Mouse (Mus musculus) heart, adult 9 months (tissue): ENCODE results near the gene Atp2c2.

Experiments used
- DNase-seq, 2 experiments: peaks; one replicate each; pipeline ENCODE4 v3.0.0; 2022; ENCODE audit warnings: low spot score in 2 of 2

The Atp2c2 gene

DNA sequence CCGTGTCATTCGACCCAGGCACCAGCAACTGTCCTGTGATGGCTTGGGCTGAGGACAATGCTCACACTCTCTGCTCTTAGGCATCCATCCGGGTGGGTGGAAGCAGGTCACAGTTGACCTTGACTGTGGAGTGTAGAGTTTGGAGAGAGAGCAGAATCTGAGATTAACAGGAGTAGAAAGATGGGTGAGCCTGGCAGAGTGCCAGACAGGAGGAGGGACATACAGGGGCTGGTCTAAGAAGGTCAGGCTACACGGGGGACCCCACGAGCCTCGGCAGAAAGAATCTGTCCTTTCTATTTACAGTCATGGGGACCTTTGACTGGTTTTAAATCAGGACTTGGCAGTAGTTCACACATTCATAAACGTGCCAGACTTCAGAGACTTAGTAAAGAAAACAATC is 3.2 kb downstream of the Atp2c2 start:
- DNase-seq, result no peak

DNA sequence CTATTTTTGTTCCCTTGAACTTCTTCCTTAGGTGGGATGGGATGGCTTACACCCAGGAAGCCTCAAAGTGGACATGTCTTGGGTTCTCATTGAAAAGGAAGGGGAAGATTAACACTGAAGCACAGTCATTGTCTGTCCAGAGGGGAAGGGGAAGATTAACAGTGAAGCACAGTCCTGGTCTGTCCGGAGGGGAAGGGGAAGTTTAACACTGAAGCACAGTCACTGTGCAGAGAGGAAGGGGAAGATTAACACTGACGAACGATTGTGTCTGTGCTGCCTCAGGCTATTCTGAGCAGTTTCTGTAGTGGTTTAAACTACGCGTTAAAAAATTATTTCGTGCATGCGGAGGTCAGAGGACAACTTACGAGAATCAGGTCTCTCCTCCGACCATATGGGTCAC is 7.3 kb downstream of the Atp2c2 start:
- DNase-seq, result no peak

- no peak for DNase-seq
Observed at GRCm38 (mm10) chr8:119708471-119708870, 8.7 kb downstream of the Atp2c2 start.

- DNase-seq, result peak; percentile 43 to 45
Observed at GRCm38 (mm10) chr8:119708878-119709702, 9.3 kb downstream of the Atp2c2 start.

GRCm38 (mm10) chr8:119709703-119710093 is 9.9 kb downstream of the Atp2c2 start:
- DNase-seq, result no peak

GRCm38 (mm10) chr8:119712226-119712625 is 12.4 kb downstream of the Atp2c2 start:
- peak; percentile 41 to 45 for DNase-seq

GRCm38 (mm10) chr8:119713421-119713820 is 13.6 kb downstream of the Atp2c2 start:
- DNase-seq, result no peak

DNA sequence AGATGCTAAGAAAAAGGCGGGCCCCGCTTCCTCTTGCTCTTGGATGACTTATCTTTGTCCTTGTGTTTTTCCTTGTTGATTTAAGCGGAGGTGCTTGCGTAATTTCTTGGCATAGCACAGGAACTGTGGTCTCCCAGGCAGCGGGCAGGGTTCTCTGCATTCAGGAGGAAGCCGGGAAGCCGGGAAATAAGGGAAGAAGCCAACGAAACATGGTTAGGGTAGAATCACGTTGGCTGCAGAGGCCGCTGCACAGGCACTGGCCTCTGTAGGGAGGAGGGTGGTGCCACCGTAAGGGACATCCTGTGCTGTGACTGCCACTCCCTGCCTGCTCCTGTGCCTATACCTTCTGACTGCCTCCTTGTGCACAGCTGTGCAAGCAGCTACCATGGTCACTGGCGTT is 15.4 kb downstream of the Atp2c2 start:
- peak; percentile 73 to 81 for DNase-seq

DNA sequence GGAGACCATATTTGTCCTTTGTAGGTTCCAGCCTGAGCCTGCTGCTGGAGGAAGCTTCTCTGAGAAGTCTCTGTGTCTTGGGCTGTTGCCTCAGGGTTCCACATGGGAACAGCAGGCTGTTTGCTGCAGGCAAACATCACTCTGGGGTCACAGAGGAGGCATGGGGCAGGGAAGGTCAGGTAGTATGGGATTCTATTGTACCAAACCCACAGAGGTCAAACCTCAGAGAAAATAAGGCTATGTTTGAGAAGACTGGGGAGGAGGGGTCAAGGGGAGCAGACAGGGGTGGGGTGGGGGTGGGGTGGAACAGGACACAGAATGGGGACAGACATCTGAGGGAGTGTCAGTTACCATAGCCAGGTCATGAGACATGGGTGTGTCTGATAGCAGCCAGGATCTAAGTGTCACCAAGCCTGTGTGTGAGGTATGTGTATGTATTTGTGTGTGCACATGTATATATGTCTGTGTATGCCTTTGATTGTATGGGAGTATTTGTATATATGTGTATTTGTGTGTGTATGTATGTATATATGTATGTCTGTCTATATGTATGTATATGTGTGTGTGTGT is 17.0 kb downstream of the Atp2c2 start:
- no peak for DNase-seq

GRCm38 (mm10) chr8:119717765-119718164 is 18.0 kb downstream of the Atp2c2 start:
- no peak for DNase-seq

- no peak for DNase-seq
Observed at GRCm38 (mm10) chr8:119719011-119719501, 19.2 kb downstream of the Atp2c2 start.

DNA sequence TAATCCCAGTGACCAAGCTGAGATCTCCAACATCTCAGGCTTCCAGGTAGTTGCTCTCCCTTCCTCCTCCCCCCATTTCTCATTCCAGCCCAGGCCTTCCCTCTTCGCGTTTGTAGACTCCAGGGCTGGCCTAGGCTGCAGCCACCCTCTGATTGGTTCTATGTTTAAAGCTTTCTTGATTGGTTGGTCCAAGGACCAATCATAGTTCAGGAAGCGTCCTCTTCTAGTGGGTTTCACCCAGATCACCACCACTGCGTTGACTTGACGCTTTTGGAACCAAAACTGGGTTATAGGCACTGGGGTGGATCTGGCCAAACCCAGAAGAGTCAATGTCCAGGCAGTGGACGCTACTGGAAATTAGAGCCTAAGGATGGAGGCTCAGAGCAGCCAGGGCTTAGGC is 22.5 kb downstream of the Atp2c2 start:
- no peak for DNase-seq

DNA sequence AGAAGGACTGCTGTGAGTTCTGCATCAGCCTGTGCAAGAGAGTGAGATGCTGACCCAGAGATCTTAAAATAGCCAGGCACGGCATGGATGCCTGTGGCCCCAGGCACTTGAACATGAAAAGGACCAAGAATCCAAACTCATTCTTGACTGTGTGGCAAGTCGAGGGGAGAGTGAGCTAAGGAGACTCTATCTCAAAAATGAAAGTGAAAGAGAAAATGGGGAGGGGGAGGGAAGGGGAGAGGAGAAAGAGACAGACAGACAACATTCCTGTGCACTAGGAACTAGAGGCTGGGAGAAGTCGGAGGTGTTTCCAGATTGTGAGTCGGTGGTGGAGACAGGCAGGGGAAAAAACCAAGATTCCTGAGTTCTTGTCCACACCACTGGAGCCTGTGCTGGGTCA is 23.9 kb downstream of the Atp2c2 start:
- DNase-seq, result no peak

DNA sequence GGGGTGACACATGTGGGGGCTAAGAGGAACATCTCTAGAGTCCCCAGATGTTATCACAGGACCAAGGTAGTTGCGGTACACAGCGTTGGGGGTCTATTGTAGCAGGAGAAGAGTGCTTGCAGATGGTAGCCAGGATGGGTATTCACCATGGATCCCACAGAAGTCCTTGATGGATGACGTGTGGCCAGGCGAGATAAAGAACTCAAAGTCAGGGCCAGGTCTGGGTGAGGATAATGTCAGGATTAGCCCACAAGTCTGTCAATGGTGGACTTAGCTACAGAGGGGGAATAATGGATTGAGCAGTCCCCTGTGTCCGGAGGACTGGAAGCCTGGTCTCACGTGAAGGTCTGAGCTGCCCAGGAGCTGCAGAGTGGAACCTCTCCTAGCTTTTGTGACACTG is 24.8 kb downstream of the Atp2c2 start:
- no peak for DNase-seq

GRCm38 (mm10) chr8:119727093-119727492 is 27.3 kb downstream of the Atp2c2 start:
- DNase-seq, result no peak

- no peak for DNase-seq
Observed at GRCm38 (mm10) chr8:119728351-119728895, 28.6 kb downstream of the Atp2c2 start.

- DNase-seq, result no peak
Observed at GRCm38 (mm10) chr8:119732072-119732471, 32.3 kb downstream of the Atp2c2 start.

DNA sequence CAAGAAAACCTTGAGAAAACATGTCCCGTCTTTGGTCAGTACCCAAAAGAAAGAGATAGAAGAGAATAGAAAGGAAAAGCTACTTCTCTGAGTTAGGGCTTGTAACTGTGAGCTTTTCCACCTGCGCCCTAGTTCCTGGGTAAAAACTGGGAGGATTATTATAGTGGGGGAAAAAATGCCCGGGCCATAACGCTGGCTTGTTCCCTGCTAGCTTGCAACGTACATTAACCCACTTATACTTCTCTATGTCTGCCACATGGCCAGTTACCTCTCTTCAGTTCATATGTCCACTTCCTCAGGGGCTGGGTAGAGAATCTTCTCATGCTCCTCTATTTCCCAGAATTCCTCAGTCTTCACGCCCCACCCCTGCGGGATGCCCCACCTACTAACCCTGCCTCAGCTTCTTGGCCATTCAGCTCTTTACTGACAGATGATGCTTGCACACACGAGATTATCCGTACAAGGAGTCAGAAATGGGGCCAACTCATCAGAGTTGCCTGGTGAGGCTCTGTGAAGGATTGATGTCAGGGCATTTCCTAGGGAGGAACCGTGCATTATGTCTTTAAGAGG is 36.6 kb downstream of the Atp2c2 start:
- no peak for DNase-seq

GRCm38 (mm10) chr8:119737093-119737900 is 37.5 kb downstream of the Atp2c2 start:
- no peak for DNase-seq

DNA sequence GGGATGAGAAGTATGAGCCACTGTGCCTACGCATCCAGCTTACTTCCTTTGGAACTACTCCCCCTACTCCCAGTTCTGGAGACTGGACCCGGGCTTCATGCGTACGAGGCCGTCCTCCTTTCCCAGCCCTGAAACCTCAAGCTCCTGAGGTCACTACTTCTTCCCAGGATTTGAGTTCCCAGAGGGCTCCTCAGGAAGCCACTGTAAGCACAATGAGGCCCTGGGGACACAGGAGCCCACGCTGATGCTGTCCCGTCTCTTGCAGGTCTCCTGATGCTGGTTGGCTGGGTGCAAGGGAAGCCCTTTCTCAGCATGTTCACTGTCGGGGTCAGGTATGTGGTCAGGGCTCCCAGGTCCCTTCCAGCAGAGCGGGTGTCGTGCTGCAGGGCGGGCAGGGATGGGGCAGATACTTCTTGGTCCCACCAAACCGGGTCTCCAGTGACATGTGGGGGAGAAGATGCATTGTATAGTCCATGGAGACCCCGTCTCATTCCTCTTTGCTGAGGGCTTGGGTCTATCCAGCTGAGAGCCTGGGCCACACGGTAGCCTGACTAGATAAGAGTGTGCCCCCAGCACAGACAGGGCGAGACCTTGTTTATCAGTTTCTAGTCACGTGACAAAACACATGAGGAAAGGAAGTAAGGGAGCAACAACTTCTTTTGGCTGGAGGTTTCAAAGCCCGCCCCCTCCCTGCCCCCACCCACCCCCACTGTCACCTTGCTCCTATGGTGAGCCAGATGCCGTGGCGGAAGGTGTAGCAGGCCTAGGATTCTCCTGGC is 38.5 kb downstream of the Atp2c2 start:
- peak; percentile 5 to 18 for DNase-seq

DNA sequence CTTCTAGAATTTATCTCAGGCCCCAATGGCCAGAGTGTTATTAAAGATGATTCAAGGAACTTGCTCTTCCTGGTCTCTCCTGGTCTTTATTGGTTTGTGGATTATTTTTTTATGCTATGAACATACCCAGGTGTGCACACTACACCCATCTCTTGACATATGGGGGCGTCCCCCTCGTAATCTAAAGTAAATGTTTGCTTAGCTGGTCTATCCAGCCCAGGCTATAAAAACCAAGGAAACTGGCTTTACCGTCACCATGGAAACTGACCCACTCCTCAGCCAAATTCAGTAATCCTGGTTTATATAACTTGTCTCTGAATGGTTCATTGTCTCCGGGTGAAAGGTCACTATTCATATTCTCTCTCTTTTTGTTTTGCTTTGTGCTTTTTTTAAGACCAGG is 40.8 kb downstream of the Atp2c2 start:
- DNase-seq, result no peak
